Mouse (Mus musculus) limb, embryonic 11.5 days (tissue): Measurements from ENCODE around the gene Hectd1. TPM values are rescaled to one million over a fixed set of nuclear protein-coding genes. Genes with fewer than 3 reads are reported as not detected.

Source experiments
- ATAC-seq: fragments of 200-750 bp; cut with Nextera tagmentation; 2 replicates; pipeline ENCODE4 v1.8.0; 2017; ENCODE audit warnings: low read depth; ENCODE audit not compliant: insufficient number of reproducible peaks, low FRiP score, low TSS enrichment
- DNase-seq: peaks from one replicate; pipeline ENCODE4 v3.0.0-alpha.2; 2015; ENCODE audit warnings: low spot score
- H3K27ac ChIP-seq: fragments of 300-500 bp; sonication (generic); replicated peaks from 2 replicates; pipeline ENCODE4 v1.5.1; 2014; ENCODE audit warnings: low read depth, mild to moderate bottlenecking, low read length
- H3K27me3 ChIP-seq: fragments of 300-500 bp; sonication (generic); 2 replicates; pipeline ENCODE4 v1.6.1; 2014; ENCODE audit warnings: mild to moderate bottlenecking, low read length, mixed read lengths; ENCODE audit not compliant: control insufficient read depth, insufficient read depth
- H3K36me3 ChIP-seq: fragments of 300-500 bp; sonication (generic); 2 replicates; pipeline ENCODE4 v1.6.1; 2014; ENCODE audit warnings: mild to moderate bottlenecking, low read length, moderate library complexity, mixed read lengths; ENCODE audit not compliant: control insufficient read depth, insufficient read depth
- H3K4me1 ChIP-seq: fragments of 300-500 bp; sonication (generic); 2 replicates; pipeline ENCODE4 v1.6.1; 2014; ENCODE audit warnings: low read length, mixed read lengths; ENCODE audit not compliant: control insufficient read depth, insufficient read depth
- H3K4me2 ChIP-seq: fragments of 300-500 bp; sonication (generic); 2 replicates; pipeline ENCODE4 v1.6.1; 2014; ENCODE audit warnings: low read depth, mild to moderate bottlenecking, moderate library complexity; ENCODE audit not compliant: severe bottlenecking
- H3K4me3 ChIP-seq: fragments of 300-500 bp; sonication (generic); 2 replicates; pipeline ENCODE4 v1.5.1; 2014; ENCODE audit warnings: low read depth, low read length
- H3K9ac ChIP-seq: fragments of 300-500 bp; sonication (generic); 2 replicates; pipeline ENCODE4 v1.6.1; 2014; ENCODE audit warnings: mild to moderate bottlenecking, low read length
- H3K9me3 ChIP-seq: fragments of 300-500 bp; sonication (generic); 2 replicates; pipeline ENCODE4 v1.6.1; 2016; ENCODE audit warnings: low read length; ENCODE audit not compliant: control insufficient read depth
- WGBS: fragments of 180-500 bp; shearing (Covaris S2); extraction: QIAGEN DNeasy Blood & Tissue Kit; methylation state at CpG from one replicate; pipeline ENCODE4 v1.1.7; 2014; 5-methylcytosine and 5-hydroxymethylcytosine counted together
- polyA plus RNA-seq: library from polyadenylated mRNA; unstranded; fragments of >200 nt; fragmentation: Nextera tagmentation; extraction: Ambion mirVana; gene quantifications from 2 replicates; pipeline ENCODE4 v1.2.1, GENCODE M21; 2014

Gene Hectd1
- polyA plus RNA-seq, 1 experiment from 2014 or later: 40.0 TPM

- no peak overlapping the region for H3K4me3 ChIP-seq
- H3K36me3 ChIP-seq: no peaks in the 10 kb centered on the region
- 77% methylated on average over 3 of the region's 3 CpGs for WGBS
- DNase-seq (no peak), ATAC-seq (no peak)
- H3K27ac ChIP-seq: no peak overlapping the region
- no peaks in the 10 kb centered on the region for H3K9me3 ChIP-seq
- H3K4me1 ChIP-seq: no peaks in the 10 kb centered on the region
- no peaks in the 10 kb centered on the region for H3K27me3 ChIP-seq
- no peak overlapping the region for H3K9ac ChIP-seq
- no peak overlapping the region for H3K4me2 ChIP-seq
Measured at GRCm38 (mm10) chr12:51709741-51710140, 119.6 kb downstream of the Hectd1 start.

GRCm38 (mm10) chr12:51708941-51709686 is 120.2 kb downstream of the Hectd1 start:
- Histone ChIP-seq H3K4me2 (no peak overlapping the region), H3K27ac (no peak overlapping the region), H3K4me3 (no peak overlapping the region), H3K36me3 (no peaks in the 10 kb centered on the region), H3K9me3 (no peaks in the 10 kb centered on the region), H3K27me3 (no peaks in the 10 kb centered on the region), H3K4me1 (no peaks in the 10 kb centered on the region), H3K9ac (no peak overlapping the region)
- no peak for ATAC-seq
- no peak for DNase-seq
- 78% methylated on average over 14 of the region's 14 CpGs for WGBS

- DNase-seq: no peak
- Histone ChIP-seq H3K4me3 (no peak overlapping the region), H3K4me1 (peaks cover 4% of the 10 kb centered on the region; the same call in 1 of the 2 replicates), H3K9ac (no peak overlapping the region), H3K27ac (no peak overlapping the region), H3K9me3 (no peaks in the 10 kb centered on the region), H3K27me3 (no peaks in the 10 kb centered on the region), H3K36me3 (no peaks in the 10 kb centered on the region), H3K4me2 (no peak overlapping the region)
- 86% methylated on average over 5 of the region's 5 CpGs for WGBS
- no peak for ATAC-seq
Measured at GRCm38 (mm10) chr12:51706673-51707235, 122.6 kb downstream of the Hectd1 start.

GRCm38 (mm10) chr12:51705778-51706177 is 123.6 kb downstream of the Hectd1 start:
- Histone ChIP-seq H3K4me3 (no peak overlapping the region), H3K4me2 (no peak overlapping the region), H3K9ac (no peak overlapping the region), H3K27ac (no peak overlapping the region), H3K9me3 (no peaks in the 10 kb centered on the region), H3K36me3 (no peaks in the 10 kb centered on the region), H3K27me3 (no peaks in the 10 kb centered on the region), H3K4me1 (peaks cover 4% of the 10 kb centered on the region; the same call in 1 of the 2 replicates)
- ATAC-seq: no peak
- WGBS: 81% methylated on average over 12 of the region's 12 CpGs
- DNase-seq: no peak

- WGBS: 77% methylated on average over 7 of the region's 7 CpGs
- no peak for ATAC-seq
- H3K4me3 ChIP-seq: no peak overlapping the region
- DNase-seq: no peak
- peaks cover 4% of the 10 kb centered on the region; the same call in 1 of the 2 replicates for H3K4me1 ChIP-seq
- no peaks in the 10 kb centered on the region for H3K27me3 ChIP-seq
- H3K4me2 ChIP-seq: no peak overlapping the region
- no peaks in the 10 kb centered on the region for H3K9me3 ChIP-seq
- no peak overlapping the region for H3K9ac ChIP-seq
- H3K36me3 ChIP-seq: no peaks in the 10 kb centered on the region
- no peak overlapping the region for H3K27ac ChIP-seq
Measured at GRCm38 (mm10) chr12:51704572-51704971, 124.8 kb downstream of the Hectd1 start.

GRCm38 (mm10) chr12:51703859-51704258 is 125.5 kb downstream of the Hectd1 start:
- ATAC-seq: no peak
- Histone ChIP-seq H3K4me1 (peaks cover 4% of the 10 kb centered on the region; the same call in 1 of the 2 replicates), H3K4me2 (no peak overlapping the region), H3K4me3 (no peak overlapping the region), H3K36me3 (no peaks in the 10 kb centered on the region), H3K9ac (no peak overlapping the region), H3K27me3 (no peaks in the 10 kb centered on the region), H3K27ac (no peak overlapping the region), H3K9me3 (no peaks in the 10 kb centered on the region)
- WGBS: 18% methylated on average over 1 of the region's 1 CpGs
- no peak for DNase-seq

GRCm38 (mm10) chr12:51701723-51702122 is 127.6 kb downstream of the Hectd1 start:
- Histone ChIP-seq H3K27ac (no peak overlapping the region), H3K4me1 (peaks cover 4% of the 10 kb centered on the region; the same call in 1 of the 2 replicates), H3K36me3 (no peaks in the 10 kb centered on the region), H3K4me3 (no peak overlapping the region), H3K9ac (no peak overlapping the region), H3K27me3 (no peaks in the 10 kb centered on the region), H3K4me2 (no peak overlapping the region), H3K9me3 (no peaks in the 10 kb centered on the region)
- no peak for DNase-seq
- ATAC-seq: no peak

GRCm38 (mm10) chr12:51699623-51700393 is 129.5 kb downstream of the Hectd1 start:
- no peak overlapping the region for H3K4me2 ChIP-seq
- DNase-seq: no peak
- H3K9ac ChIP-seq: no peak overlapping the region
- H3K27me3 ChIP-seq: no peaks in the 10 kb centered on the region
- 55% methylated on average over 8 of the region's 8 CpGs for WGBS
- ATAC-seq: no peak
- H3K36me3 ChIP-seq: no peaks in the 10 kb centered on the region
- H3K27ac ChIP-seq: no peak overlapping the region
- no peaks in the 10 kb centered on the region for H3K9me3 ChIP-seq
- H3K4me3 ChIP-seq: no peak overlapping the region
- peaks cover 4% of the 10 kb centered on the region; the same call in 1 of the 2 replicates for H3K4me1 ChIP-seq
